Mouse (Mus musculus) cerebellum, adult 2 months (tissue): ENCODE measurements around the gene Med16.

Source experiments
- CTCF ChIP-seq: fragments of 200-500 bp; IDR thresholded peaks from 2 replicates; pipeline ENCODE4 v1.5.1; 2011; ENCODE audit warnings: low read depth, mild to moderate bottlenecking, control low read depth, low read length, moderate library complexity, borderline replicate concordance; ENCODE audit not compliant: insufficient read depth
- POLR2A ChIP-seq: fragments of 200-500 bp; IDR thresholded peaks from 2 replicates; pipeline ENCODE4 v1.6.1; 2011; ENCODE audit warnings: low read length, control low read depth, borderline replicate concordance; ENCODE audit not compliant: insufficient read depth

- no peak for TF ChIP-seq POLR2A
- no peak for TF ChIP-seq CTCF
These were observed 6.3 kb upstream of the Med16 start for GRCm38 (mm10) chr10:79914948-79915596.
